Mouse (Mus musculus) ES-Bruce4 (cell line): ENCODE measurements around the gene Tmprss11e.

Source experiments
- CTCF ChIP-seq: IDR thresholded peaks from one replicate; pipeline ENCODE4 v1.8.1; 2011; ENCODE audit warnings: low read depth, low read length
- EP300 ChIP-seq: IDR thresholded peaks from 2 replicates; pipeline ENCODE4 v1.6.1; 2011; ENCODE audit warnings: low read depth, low read length; ENCODE audit not compliant: insufficient read depth
- POLR2A ChIP-seq: IDR thresholded peaks from one replicate; pipeline ENCODE4 v1.8.1; 2011; ENCODE audit warnings: low read length; ENCODE audit not compliant: insufficient read depth

DNA sequence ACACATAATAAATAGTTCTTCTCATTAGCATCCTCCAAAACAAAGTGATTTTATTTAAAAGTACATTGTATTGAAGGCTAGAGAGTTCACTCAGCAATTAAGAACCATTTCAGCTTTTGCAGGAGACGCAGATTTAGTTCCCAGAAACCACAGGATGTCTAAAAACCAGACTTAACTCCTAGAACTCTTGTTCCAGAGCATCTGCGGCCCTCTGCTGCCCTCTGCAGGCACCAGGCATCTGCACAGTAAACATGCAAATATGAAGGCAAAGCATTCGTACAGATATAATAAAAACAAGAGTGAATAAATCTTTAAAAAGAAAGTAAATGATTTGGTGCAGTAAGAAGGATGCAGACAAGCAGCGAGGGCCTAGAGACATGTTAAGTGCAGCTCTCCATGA is 60.9 kb downstream of the Tmprss11e start:
- TF ChIP-seq EP300 (no peak), CTCF (peak; percentile 75), POLR2A (no peak)
